Mouse (Mus musculus) cortical plate, adult 2 months (tissue): ENCODE data around the gene A730071L15Rik.

Experiments used
- CTCF ChIP-seq: fragments of 200-500 bp; IDR thresholded peaks from 2 replicates; pipeline ENCODE4 v1.5.1; 2011; ENCODE audit warnings: mild to moderate bottlenecking, control low read depth, low read length; ENCODE audit not compliant: insufficient read depth; ENCODE audit errors: extremely low read depth
- POLR2A ChIP-seq: fragments of 200-500 bp; IDR thresholded peaks from 2 replicates; pipeline ENCODE4 v1.6.1; 2011; ENCODE audit warnings: mild to moderate bottlenecking, low read length, control low read depth; ENCODE audit not compliant: insufficient read depth; ENCODE audit errors: extremely low read depth

GRCm38 (mm10) chr11:6159704-6160275 is 40.0 kb upstream of the A730071L15Rik start:
- TF ChIP-seq CTCF (no peak), POLR2A (no peak)
